Mouse (Mus musculus): ENCODE data around the gene Gbx2.

Gene Gbx2

GRCm38 (mm10) chr1:89931120-89931519 is at the start of gene Gbx2:
TSS of gene Gbx2 (minus strand) at chr1:89931179.
- DNase-seq: no peak

- DNase-seq: no peak
These were observed 46.3 kb upstream of the Gbx2 start for GRCm38 (mm10) chr1:89977261-89977660.

GRCm38 (mm10) chr1:89976411-89976810 is 45.4 kb upstream of the Gbx2 start:
- DNase-seq: no peak

DNA sequence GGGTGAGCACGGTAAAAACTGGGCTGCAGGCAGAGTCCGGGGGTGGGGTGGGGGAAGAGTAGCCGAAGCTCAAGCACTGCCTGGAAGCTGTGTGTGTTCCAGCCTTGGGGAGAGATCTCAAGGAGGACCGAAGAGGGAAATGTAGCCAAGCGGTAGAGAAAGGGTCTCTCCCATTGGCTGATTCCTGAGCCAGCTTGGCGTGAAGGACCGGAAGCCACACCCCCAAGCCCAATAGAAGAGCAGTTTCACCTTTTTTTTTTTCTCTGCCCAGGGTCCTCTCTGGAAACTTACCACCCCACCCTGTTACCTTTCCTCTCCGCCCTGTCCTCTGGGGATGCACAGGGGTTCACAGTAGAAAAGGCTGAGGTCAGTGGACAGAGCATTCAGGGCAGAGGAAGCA is 43.6 kb upstream of the Gbx2 start:
- no peak for DNase-seq

- no peak for DNase-seq
These were observed 40.9 kb upstream of the Gbx2 start for GRCm38 (mm10) chr1:89971848-89972247.

- DNase-seq: no peak
These were observed 38.7 kb upstream of the Gbx2 start for GRCm38 (mm10) chr1:89969714-89970110.

DNA sequence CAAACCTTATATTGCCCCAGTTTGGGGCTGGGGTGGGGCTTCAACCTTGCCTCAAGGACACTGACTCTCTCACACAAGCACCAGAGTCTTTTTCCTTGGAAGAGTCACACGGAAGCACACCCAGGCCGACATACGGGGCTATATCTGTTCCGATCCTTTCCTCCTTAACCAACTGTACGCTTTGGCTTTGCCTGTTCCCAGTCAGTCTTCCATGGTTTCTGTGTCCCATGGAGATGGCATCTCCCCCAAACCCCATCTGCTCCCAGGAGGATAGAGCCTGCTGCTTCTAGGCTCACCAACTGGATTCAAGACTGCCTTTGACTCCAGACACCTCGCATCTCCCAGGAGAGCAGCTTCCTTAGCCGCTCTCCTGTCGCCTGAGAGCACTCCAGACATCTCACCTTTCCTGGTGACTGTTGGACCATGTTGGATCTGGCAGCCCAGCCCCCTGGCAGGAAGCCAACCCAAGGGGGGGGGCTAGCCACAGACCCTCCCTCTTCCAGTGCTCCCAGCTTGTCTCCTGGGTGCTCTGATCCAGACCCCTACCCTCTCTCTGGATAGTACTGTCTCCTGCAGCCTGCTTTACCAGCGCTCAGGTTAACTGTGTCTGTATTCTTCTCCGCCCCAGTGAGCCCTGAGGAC is 38.2 kb upstream of the Gbx2 start:
- peak in 1 of 2 experiments; percentile 17 for DNase-seq

GRCm38 (mm10) chr1:89968111-89968851 is 37.3 kb upstream of the Gbx2 start:
- peak; percentile 48 to 82 for DNase-seq

- DNase-seq: no peak
These were observed 36.6 kb upstream of the Gbx2 start for GRCm38 (mm10) chr1:89967585-89967984.

GRCm38 (mm10) chr1:89964426-89964825 is 33.4 kb upstream of the Gbx2 start:
- no peak for DNase-seq

DNA sequence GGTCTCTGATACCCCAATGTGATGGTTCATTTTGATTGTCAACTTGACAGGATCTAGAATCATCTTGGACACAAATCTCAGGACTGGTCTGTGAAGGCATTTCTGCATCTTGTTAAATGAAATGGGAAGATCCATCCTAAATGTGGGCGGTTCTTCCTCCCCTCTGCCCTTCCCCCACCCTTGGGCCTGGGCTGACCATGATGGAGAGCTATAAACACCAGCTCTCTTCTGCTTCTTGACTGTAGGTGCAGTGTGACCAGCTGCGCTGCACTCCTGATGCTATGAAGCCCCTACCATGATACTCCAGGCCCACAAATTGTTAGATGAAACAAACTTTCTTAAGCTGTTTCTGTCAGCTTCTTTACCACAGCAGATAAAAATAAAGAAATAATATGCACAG is 32.3 kb upstream of the Gbx2 start:
- no peak for DNase-seq

- no peak for DNase-seq
These were observed 31.1 kb upstream of the Gbx2 start for GRCm38 (mm10) chr1:89962092-89962491.

DNA sequence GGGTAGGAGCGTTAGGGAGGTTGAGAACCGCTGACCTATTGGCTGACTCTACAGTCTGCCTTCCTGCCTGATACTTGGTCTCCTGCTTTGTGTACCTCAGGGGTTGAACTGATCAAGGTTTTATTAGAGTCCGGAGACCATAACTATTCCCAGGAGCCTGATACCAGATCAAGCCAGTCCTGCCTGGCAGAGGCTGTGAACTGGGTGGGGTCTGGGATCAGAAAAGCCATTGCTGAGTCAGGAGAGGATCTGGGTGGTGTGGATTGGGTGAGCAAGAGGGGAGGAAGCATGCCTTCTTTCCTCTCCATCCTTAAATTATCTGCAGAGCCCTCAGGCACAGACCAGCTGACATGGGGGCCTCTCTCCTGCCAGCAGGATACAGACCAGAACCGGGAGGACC is 28.4 kb upstream of the Gbx2 start:
- no peak for DNase-seq

- DNase-seq: peak; percentile 79 to 88
These were observed 12.2 kb upstream of the Gbx2 start for GRCm38 (mm10) chr1:89943202-89943601.

DNA sequence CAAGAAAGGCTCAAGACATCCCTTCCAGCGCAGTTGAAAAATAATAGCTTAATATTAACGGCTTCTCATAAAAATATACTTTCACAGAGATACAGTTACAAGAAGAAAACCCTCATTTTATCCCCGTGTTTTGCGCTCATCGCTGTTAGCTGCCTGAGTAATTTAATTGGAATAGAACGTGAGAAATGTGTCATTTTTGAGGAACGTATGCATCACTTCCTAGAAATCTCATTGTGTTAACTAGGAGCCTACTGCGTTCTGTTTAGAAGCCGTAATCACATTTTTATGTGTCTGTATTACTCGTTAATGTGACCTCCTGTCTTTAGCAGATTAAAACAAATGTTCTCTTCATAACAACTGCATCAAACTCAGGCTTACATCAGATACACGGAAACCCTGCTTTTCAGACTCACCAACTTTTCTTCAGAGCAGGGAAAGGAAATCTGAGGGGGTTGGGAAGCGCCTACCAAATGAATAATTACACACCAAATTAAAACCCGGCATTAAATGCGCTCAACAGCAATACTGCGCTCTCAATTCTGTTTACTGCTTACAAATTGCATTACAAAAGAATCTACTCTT is 11.5 kb upstream of the Gbx2 start:
- DNase-seq: no peak

- peak; percentile 19 to 36 for DNase-seq
These were observed 10.9 kb upstream of the Gbx2 start for GRCm38 (mm10) chr1:89941701-89942381.

DNA sequence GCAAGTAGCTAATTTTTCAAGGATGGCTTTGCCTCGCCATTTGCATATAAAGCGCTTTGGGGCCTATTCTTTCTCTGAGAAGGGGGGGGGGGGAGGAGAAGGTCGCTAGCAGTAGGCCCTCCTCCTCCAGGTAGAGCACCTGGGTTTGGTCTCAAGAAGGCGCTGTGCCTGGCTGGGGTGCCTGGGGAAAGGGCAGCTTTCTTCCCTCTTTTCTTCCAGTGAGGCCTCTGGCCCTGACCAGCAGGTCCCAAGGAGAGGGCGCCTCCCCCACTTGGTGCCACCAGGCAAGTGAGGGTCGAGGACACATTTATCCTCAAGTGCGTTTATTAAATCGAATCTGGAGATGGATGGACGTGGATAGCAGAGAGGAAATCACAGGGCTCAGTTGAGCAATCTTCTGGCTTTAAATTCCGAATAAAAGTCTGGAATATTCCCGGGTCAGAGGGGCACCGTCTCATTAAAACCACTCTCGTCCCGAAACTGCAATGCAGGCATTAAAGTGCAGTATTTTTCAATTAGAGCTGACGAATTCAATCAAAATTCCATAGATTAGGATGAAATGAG is 10.1 kb upstream of the Gbx2 start:
- no peak for DNase-seq

DNA sequence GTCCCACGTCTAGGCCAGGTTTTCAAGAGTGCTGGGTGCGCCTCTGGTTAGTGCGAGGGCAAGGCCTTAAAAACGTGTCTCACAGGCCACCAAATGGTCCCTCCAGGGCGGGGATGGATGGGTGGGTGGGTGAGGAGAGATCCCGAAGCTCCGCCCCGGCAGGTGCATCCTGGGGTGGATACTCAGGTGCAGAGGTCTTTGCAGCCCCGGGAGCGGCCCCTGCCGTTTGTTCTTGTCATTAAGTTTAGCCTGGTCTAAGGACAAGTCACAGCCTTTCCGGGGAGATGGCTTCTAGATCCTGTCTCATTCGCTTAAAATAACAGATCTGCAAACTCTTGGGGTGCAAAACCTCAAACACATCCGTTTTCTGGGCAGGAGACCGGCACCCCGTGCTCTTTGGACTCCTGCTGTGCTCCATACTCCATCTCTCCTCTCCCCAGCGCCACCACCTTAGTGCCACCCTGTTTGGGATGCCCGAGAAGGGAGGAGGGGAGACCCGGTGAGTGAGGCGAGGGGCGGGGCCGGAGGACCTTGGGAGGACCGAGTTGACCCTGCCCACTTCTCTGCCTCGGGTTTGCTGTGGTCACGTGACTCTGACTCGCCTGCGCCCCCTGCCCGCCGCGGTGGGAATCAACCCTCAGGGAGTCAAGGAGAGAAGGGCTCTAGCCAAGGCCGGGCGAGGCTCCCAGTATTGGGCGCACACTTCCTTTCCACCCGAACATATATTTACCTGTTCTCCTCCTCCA is 9.2 kb upstream of the Gbx2 start:
- DNase-seq: peak; percentile 46 to 51

- no peak for DNase-seq
These were observed 8.6 kb upstream of the Gbx2 start for GRCm38 (mm10) chr1:89939596-89939960.

DNA sequence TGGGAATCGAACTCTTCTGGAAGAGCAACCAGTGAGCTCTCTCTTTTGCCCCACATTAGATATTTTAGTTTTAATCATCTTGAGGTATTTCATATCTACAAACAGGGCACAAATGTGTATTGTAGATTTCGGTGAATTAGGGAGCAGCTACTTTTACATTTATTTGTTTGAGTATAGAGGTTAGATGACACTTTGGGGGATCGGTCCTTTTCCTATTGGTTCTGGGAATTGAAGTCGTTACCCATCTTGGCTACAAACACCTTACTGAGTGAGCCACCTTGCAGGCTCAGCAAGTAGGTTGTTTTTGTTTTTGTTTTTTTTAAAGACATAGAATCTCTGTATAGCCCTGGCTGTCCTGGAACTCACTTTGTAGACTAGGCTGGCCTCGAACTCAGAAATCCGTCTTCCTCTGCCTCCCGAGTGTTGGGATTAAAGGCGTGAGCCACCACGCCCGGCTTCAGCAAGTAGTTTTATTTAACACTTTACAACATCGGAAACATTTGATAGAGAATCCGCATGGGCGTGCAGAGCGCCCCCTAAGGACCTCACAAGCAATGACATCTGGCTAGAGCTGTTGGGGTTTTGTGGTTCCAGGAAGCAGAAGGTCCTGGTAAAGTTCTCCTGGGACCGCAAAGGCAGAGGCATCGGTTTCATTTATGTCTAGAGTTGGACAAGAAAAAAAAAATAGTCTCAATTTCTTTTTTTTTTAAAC is 8.1 kb upstream of the Gbx2 start:
- no peak for DNase-seq

DNA sequence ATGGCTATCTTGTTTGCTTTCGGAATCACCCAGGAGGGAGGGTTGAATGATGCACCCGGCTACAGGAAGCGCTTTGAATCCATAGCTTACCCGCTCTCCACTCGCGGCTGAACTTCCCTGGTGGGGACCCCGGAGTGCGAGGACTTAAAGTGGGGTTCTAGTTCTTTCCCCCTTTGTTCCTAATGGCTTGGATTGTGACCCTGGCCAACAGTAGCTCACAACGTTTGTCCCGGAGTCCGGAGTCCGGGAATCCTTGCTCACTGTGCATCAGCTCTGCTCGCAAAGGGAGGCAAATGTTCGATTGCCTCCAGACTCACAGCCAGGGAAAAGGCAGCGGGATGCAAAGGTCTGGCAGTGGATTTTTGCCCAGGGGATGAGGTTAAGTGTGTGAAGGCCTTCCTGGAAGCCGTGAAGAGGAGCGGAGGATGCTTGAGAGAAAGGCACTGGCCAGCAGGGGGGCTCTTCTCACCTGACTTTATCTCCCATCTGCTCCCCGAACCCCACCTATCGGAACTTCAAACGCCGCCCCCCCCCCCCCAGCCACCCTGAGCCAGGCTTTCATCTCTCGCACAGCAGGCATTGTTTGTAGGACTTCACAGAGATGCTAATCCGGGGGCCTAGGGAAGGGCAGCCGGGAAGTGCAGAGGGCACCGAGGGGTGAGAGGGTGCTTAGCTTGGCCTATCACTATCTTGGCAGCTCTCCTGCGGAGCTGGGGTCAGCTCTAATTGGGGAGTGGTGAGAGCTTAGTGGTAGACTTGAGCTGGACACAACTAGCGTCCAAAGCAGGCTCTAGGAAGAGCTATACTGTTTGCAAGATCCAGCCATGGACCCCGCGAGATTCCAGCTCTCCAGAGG is 4.7 kb upstream of the Gbx2 start:
- no peak for DNase-seq

Data from cerebellum, adult 18-20 months (tissue).